Mouse (Mus musculus): Measurements from ENCODE around the gene Ly6g5c. TPM values are rescaled to one million over a fixed set of nuclear protein-coding genes. Genes with fewer than 3 reads are reported as not detected.
A peak's percentile ranks its signal among the peaks of the same experiment; 100 is the strongest.

Ly6g5c gene
- polyA plus RNA-seq, 1 experiment from 2014 or later, result not detected

DNA sequence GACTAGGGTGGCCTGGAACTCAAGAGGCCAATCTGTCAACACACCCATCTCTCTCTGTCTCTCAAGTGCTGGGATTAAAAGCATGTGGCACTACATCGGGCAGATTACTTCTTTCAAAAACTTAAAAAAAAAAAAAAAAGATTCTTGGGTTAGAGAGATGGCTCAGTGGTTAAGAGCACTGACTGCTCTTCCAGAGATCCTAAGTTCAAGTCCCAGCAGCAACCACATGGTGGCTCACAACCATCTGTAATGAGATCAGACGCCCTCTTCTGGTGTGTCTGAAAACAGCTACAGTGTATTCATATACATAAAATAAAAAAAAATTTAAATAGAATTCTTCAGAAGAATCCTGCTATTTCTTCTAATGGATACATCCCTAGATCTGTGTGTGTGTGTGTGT is 19.9 kb upstream of the Ly6g5c start:
- Histone ChIP-seq H3K4me1 (ENCODE audit: insufficient read depth, low read depth, low read length) (no peaks in the 10 kb centered on the region), H3K4me2 (replicated peaks; ENCODE audit: low read depth, low read length) (no peak overlapping the region), H3K9me3 (ENCODE audit: low read length) (no peaks in the 10 kb centered on the region), H3K4me3 (ENCODE audit: low read depth, low read length) (no peak overlapping the region), H3K27ac (ENCODE audit: low read length) (no peak overlapping the region), H3K9ac (replicated peaks; ENCODE audit: low read depth) (no peak overlapping the region), H3K27me3 (replicated peaks; ENCODE audit: insufficient read depth, low read length) (no peaks in the 10 kb centered on the region), H3K36me3 (ENCODE audit: insufficient read depth, low read length) (peaks cover 14% of the 10 kb centered on the region; the same call in 1 of the 2 replicates)
- 21% methylated on average over 2 of the region's 2 CpGs for WGBS
- ATAC-seq (no peak), DNase-seq (ENCODE audit: low spot score) (no peak)
- TF ChIP-seq CTCF (IDR thresholded peaks at IDR 0.05), result peak; percentile 58
- TF ChIP-seq EP300 (IDR thresholded peaks at IDR 0.05), result no peak

- 3% methylated on average over 59 of the region's 67 CpGs for WGBS
- H3K4me1 ChIP-seq (ENCODE audit: insufficient read depth, low read depth, low read length), result no peaks in the 10 kb centered on the region
- TF ChIP-seq CTCF (IDR thresholded peaks at IDR 0.05) (peak; percentile 47), EP300 (IDR thresholded peaks at IDR 0.05) (0 out of 2 replicates have a peak, but pooled peaks have one; percentile 9)
- peak within 1 kb of the TSS; percentile 89 for H3K9ac ChIP-seq (replicated peaks; ENCODE audit: low read depth)
- H3K4me3 ChIP-seq (ENCODE audit: low read depth, low read length), result peak within 1 kb of the TSS; percentile 72
- H3K36me3 ChIP-seq (ENCODE audit: insufficient read depth, low read length), result peaks cover 14% of the 10 kb centered on the region; the same call in 1 of the 2 replicates
- no peaks in the 10 kb centered on the region for H3K27me3 ChIP-seq (replicated peaks; ENCODE audit: insufficient read depth, low read length)
- ATAC-seq, result peak; percentile 99
- H3K27ac ChIP-seq (ENCODE audit: low read length), result peak within 1 kb of the TSS; percentile 99
- DNase-seq (ENCODE audit: low spot score), result peak; percentile 98
- H3K4me2 ChIP-seq (replicated peaks; ENCODE audit: low read depth, low read length), result peak within 1 kb of the TSS; percentile 59
- no peaks in the 10 kb centered on the region for H3K9me3 ChIP-seq (ENCODE audit: low read length)
Measured at GRCm38 (mm10) chr17:35088825-35089644, 19.0 kb upstream of the Ly6g5c start, which contains the start of gene Abhd16a. TSS of gene Abhd16a (plus strand) at chr17:35089263.

DNA sequence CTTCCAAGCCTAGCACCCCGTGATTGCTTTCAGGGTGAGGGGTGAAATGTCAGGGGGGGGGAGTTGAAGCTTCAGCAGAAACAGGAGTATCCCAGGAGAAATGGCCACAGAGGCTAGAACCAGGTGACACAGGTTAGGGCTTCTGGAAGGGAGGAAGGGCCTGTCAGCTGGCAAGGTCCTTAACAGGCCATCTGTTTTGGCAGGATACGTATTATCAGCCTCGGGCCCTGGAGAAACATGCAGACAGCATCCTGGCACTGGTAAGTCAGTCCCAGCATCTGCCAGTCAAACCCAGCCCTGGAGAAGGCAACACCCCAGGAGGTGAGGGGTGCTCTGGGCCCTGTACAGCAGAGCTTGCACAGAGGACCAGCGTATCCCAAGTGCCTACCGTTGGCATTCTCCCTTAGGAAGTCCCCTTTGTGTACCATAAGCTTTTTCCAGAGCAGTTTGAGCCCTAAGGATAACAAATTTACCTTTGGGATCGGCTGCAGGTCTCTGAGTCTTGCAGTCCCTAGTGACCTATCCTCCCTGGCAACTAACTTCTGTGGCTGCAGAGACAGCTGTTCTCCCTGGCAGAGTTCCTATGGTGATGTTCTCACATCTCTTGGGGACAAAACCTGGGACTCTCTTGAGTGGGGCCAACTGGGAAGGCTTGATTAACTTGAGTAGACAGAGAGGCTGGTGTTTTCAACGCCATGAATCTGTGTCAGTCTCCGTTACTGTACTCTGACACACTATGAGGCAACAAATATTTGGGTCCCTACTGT is 17.7 kb upstream of the Ly6g5c start:
- WGBS, result 56% methylated on average over 8 of the region's 8 CpGs
- Histone ChIP-seq H3K4me1 (ENCODE audit: insufficient read depth, low read depth, low read length) (no peaks in the 10 kb centered on the region), H3K36me3 (ENCODE audit: insufficient read depth, low read length) (peaks cover 14% of the 10 kb centered on the region; the same call in 1 of the 2 replicates), H3K27me3 (replicated peaks; ENCODE audit: insufficient read depth, low read length) (no peaks in the 10 kb centered on the region), H3K4me2 (replicated peaks; ENCODE audit: low read depth, low read length) (peak overlapping the region; percentile 59), H3K4me3 (ENCODE audit: low read depth, low read length) (peak overlapping the region; percentile 72), H3K9ac (replicated peaks; ENCODE audit: low read depth) (peak overlapping the region; percentile 89; the same call in 1 of the 2 replicates), H3K9me3 (ENCODE audit: low read length) (no peaks in the 10 kb centered on the region), H3K27ac (ENCODE audit: low read length) (0 out of 2 replicates have a peak overlapping the region, but pooled peaks have one; percentile 99)
- no peak for DNase-seq (ENCODE audit: low spot score)
- ATAC-seq, result no peak
- TF ChIP-seq EP300 (IDR thresholded peaks at IDR 0.05) (no peak), CTCF (IDR thresholded peaks at IDR 0.05) (no peak)

GRCm38 (mm10) chr17:35092403-35093198 is 15.5 kb upstream of the Ly6g5c start:
- no peaks in the 10 kb centered on the region for H3K4me1 ChIP-seq (ENCODE audit: insufficient read depth, low read depth, low read length)
- no peak overlapping the region for H3K4me2 ChIP-seq (replicated peaks; ENCODE audit: low read depth, low read length)
- ATAC-seq (no peak), DNase-seq (ENCODE audit: low spot score) (no peak)
- no peak overlapping the region for H3K27ac ChIP-seq (ENCODE audit: low read length)
- WGBS, result 88% methylated on average over 14 of the region's 14 CpGs
- no peak overlapping the region for H3K4me3 ChIP-seq (ENCODE audit: low read depth, low read length)
- no peak overlapping the region for H3K9ac ChIP-seq (replicated peaks; ENCODE audit: low read depth)
- H3K9me3 ChIP-seq (ENCODE audit: low read length), result no peaks in the 10 kb centered on the region
- peaks cover 29% of the 10 kb centered on the region for H3K36me3 ChIP-seq (ENCODE audit: insufficient read depth, low read length)
- TF ChIP-seq CTCF (IDR thresholded peaks at IDR 0.05), result no peak
- no peaks in the 10 kb centered on the region for H3K27me3 ChIP-seq (replicated peaks; ENCODE audit: insufficient read depth, low read length)

DNA sequence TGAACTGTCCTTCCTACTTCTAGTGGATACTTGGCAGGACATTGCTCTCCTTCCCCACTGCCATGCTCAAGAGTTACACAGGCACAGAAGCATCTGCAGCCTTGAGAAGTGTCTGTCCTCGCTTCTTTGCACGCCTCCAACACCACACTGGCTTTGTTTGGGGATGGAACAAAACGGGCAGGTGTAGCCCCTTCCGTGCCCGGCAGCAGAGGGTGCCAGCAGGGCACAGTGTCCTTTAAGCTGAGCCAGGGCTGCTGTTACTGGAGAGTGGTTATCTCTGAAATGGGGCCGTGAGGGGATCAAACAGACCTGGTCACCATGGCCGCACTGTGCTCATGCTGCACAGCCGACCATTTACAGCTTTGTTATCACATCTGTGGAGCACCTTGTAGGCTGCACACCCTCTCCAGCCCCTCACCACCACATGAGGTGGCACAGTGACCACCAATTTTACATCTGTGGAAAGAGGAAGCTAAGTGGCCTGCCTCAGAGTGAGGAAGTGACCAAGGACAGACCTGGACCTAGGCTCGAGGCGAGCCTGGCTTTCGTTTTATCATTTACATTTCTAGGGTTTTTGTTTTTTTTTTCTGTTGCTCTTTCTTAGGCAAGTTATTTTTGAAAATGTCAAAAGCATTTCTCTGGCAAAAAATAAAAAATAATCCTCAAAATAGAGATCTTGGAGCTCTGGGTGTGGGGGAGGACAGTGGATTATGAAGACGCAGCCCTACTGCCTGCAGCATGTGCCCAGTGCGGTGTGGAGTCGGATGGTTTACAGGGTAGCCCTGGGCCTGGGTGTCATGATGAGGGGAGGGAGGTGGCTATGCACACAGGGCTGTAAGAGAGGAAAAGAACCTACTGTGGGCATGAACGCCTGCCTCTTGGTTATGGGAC is 13.4 kb upstream of the Ly6g5c start:
- ATAC-seq, result no peak
- H3K27me3 ChIP-seq (replicated peaks; ENCODE audit: insufficient read depth, low read length), result no peaks in the 10 kb centered on the region
- DNase-seq (ENCODE audit: low spot score), result no peak
- TF ChIP-seq CTCF (IDR thresholded peaks at IDR 0.05) (no peak), EP300 (IDR thresholded peaks at IDR 0.05) (no peak)
- WGBS, result 83% methylated on average over 15 of the region's 15 CpGs
- H3K4me2 ChIP-seq (replicated peaks; ENCODE audit: low read depth, low read length), result no peak overlapping the region
- no peak overlapping the region for H3K9ac ChIP-seq (replicated peaks; ENCODE audit: low read depth)
- H3K4me1 ChIP-seq (ENCODE audit: insufficient read depth, low read depth, low read length), result no peaks in the 10 kb centered on the region
- no peak overlapping the region for H3K27ac ChIP-seq (ENCODE audit: low read length)
- H3K4me3 ChIP-seq (ENCODE audit: low read depth, low read length), result no peak overlapping the region
- no peaks in the 10 kb centered on the region for H3K9me3 ChIP-seq (ENCODE audit: low read length)
- peaks cover 39% of the 10 kb centered on the region for H3K36me3 ChIP-seq (ENCODE audit: insufficient read depth, low read length)

Measured in lung, postnatal 0 days (tissue).